Mouse (Mus musculus): ENCODE results near the gene Otud7b. TPM values are rescaled to one million over a fixed set of nuclear protein-coding genes. Genes with fewer than 3 reads are reported as not detected.
A peak's percentile ranks its signal among the peaks of the same experiment; 100 is the strongest.

The Otud7b gene
- polyA plus RNA-seq, 1 experiment from 2014 or later: 24.7 TPM

GRCm38 (mm10) chr3:96069046-96069445 lies 35.3 kb upstream of the Otud7b start:
- no peaks in the 10 kb centered on the region; the same call in 1 of the 2 replicates for H3K4me1 ChIP-seq
- H3K4me3 ChIP-seq: no peak overlapping the region
- 92% methylated on average over 6 of the region's 6 CpGs for WGBS
- no peaks in the 10 kb centered on the region for H3K36me3 ChIP-seq
- H3K4me2 ChIP-seq: no peak overlapping the region
- no peak overlapping the region for H3K27ac ChIP-seq
- H3K27me3 ChIP-seq: no peaks in the 10 kb centered on the region
- no peak overlapping the region for H3K9ac ChIP-seq
- no peaks in the 10 kb centered on the region for H3K9me3 ChIP-seq
- ATAC-seq (ENCODE audit: insufficient number of reproducible peaks, low FRiP score, low TSS enrichment, low read depth): no peak

GRCm38 (mm10) chr3:96069542-96069941 lies 34.8 kb upstream of the Otud7b start:
- Histone ChIP-seq H3K9ac (no peak overlapping the region), H3K27me3 (no peaks in the 10 kb centered on the region), H3K27ac (no peak overlapping the region), H3K4me3 (no peak overlapping the region), H3K4me2 (no peak overlapping the region), H3K36me3 (no peaks in the 10 kb centered on the region), H3K9me3 (no peaks in the 10 kb centered on the region), H3K4me1 (no peaks in the 10 kb centered on the region; the same call in 1 of the 2 replicates)
- no peak for ATAC-seq (ENCODE audit: insufficient number of reproducible peaks, low FRiP score, low TSS enrichment, low read depth)
- WGBS: 50% methylated on average over 1 of the region's 1 CpGs

GRCm38 (mm10) chr3:96070241-96070640 lies 34.1 kb upstream of the Otud7b start:
- WGBS: 76% methylated on average over 4 of the region's 4 CpGs
- ATAC-seq (ENCODE audit: insufficient number of reproducible peaks, low FRiP score, low TSS enrichment, low read depth): no peak

GRCm38 (mm10) chr3:96072921-96073486 lies 31.3 kb upstream of the Otud7b start:
- ATAC-seq (ENCODE audit: insufficient number of reproducible peaks, low FRiP score, low TSS enrichment, low read depth): no peak
- Histone ChIP-seq H3K4me2 (no peak overlapping the region), H3K27me3 (no peaks in the 10 kb centered on the region), H3K9ac (no peak overlapping the region), H3K36me3 (no peaks in the 10 kb centered on the region), H3K27ac (peak overlapping the region; percentile 2; the same call in 1 of the 2 replicates), H3K4me3 (no peak overlapping the region), H3K4me1 (no peaks in the 10 kb centered on the region), H3K9me3 (no peaks in the 10 kb centered on the region)
- WGBS: 66% methylated on average over 12 of the region's 12 CpGs

More at GRCm38 (mm10) chr3:96070241-96070640, 34.1 kb upstream of the Otud7b start:
- H3K27me3 ChIP-seq: no peaks in the 10 kb centered on the region
- no peak overlapping the region for H3K4me2 ChIP-seq
- H3K4me1 ChIP-seq: no peaks in the 10 kb centered on the region; the same call in 1 of the 2 replicates
- H3K27ac ChIP-seq: no peak overlapping the region
- H3K4me3 ChIP-seq: no peak overlapping the region
- no peak overlapping the region for H3K9ac ChIP-seq
- H3K36me3 ChIP-seq: no peaks in the 10 kb centered on the region
- no peaks in the 10 kb centered on the region for H3K9me3 ChIP-seq

GRCm38 (mm10) chr3:96078066-96078465 lies 26.3 kb upstream of the Otud7b start:
- 71% methylated on average over 6 of the region's 6 CpGs for WGBS
- no peak overlapping the region for H3K4me2 ChIP-seq
- no peaks in the 10 kb centered on the region for H3K27me3 ChIP-seq
- no peak overlapping the region for H3K9ac ChIP-seq
- no peak overlapping the region for H3K4me3 ChIP-seq
- no peaks in the 10 kb centered on the region for H3K36me3 ChIP-seq
- H3K4me1 ChIP-seq: no peaks in the 10 kb centered on the region
- no peak overlapping the region for H3K27ac ChIP-seq
- ATAC-seq (ENCODE audit: insufficient number of reproducible peaks, low FRiP score, low TSS enrichment, low read depth): no peak
- no peaks in the 10 kb centered on the region for H3K9me3 ChIP-seq

- ATAC-seq (ENCODE audit: insufficient number of reproducible peaks, low FRiP score, low TSS enrichment, low read depth): no peak
- WGBS: 41% methylated on average over 3 of the region's 3 CpGs
- H3K4me1 ChIP-seq: no peaks in the 10 kb centered on the region
These were observed 25.6 kb upstream of the Otud7b start for GRCm38 (mm10) chr3:96078711-96079110.

GRCm38 (mm10) chr3:96081006-96081405 lies 23.3 kb upstream of the Otud7b start:
- H3K9ac ChIP-seq: no peak overlapping the region
- no peak overlapping the region for H3K27ac ChIP-seq
- no peaks in the 10 kb centered on the region for H3K27me3 ChIP-seq
- H3K4me2 ChIP-seq: no peak overlapping the region
- no peak for ATAC-seq (ENCODE audit: insufficient number of reproducible peaks, low FRiP score, low TSS enrichment, low read depth)
- H3K36me3 ChIP-seq: no peaks in the 10 kb centered on the region
- no peaks in the 10 kb centered on the region for H3K4me1 ChIP-seq
- no peak overlapping the region for H3K4me3 ChIP-seq
- WGBS: 61% methylated on average over 1 of the region's 1 CpGs
- no peaks in the 10 kb centered on the region for H3K9me3 ChIP-seq

More at GRCm38 (mm10) chr3:96078711-96079110, 25.6 kb upstream of the Otud7b start:
- H3K4me3 ChIP-seq: no peak overlapping the region
- no peak overlapping the region for H3K27ac ChIP-seq
- no peak overlapping the region for H3K9ac ChIP-seq
- H3K27me3 ChIP-seq: no peaks in the 10 kb centered on the region
- no peaks in the 10 kb centered on the region for H3K9me3 ChIP-seq
- H3K4me2 ChIP-seq: no peak overlapping the region
- no peaks in the 10 kb centered on the region for H3K36me3 ChIP-seq

- no peak overlapping the region for H3K27ac ChIP-seq
- H3K4me1 ChIP-seq: no peaks in the 10 kb centered on the region
- H3K4me3 ChIP-seq: no peak overlapping the region
- H3K4me2 ChIP-seq: no peak overlapping the region
- no peaks in the 10 kb centered on the region for H3K36me3 ChIP-seq
- 85% methylated on average over 4 of the region's 4 CpGs for WGBS
- no peaks in the 10 kb centered on the region for H3K27me3 ChIP-seq
- ATAC-seq (ENCODE audit: insufficient number of reproducible peaks, low FRiP score, low TSS enrichment, low read depth): no peak
- no peak overlapping the region for H3K9ac ChIP-seq
- H3K9me3 ChIP-seq: no peaks in the 10 kb centered on the region
These were observed 22.7 kb upstream of the Otud7b start for GRCm38 (mm10) chr3:96081650-96082049.

GRCm38 (mm10) chr3:96082100-96082499 lies 22.2 kb upstream of the Otud7b start:
- 85% methylated on average over 2 of the region's 2 CpGs for WGBS
- no peak overlapping the region for H3K27ac ChIP-seq
- no peak overlapping the region for H3K4me2 ChIP-seq
- H3K27me3 ChIP-seq: no peaks in the 10 kb centered on the region
- no peak for ATAC-seq (ENCODE audit: insufficient number of reproducible peaks, low FRiP score, low TSS enrichment, low read depth)
- H3K9me3 ChIP-seq: no peaks in the 10 kb centered on the region
- H3K4me1 ChIP-seq: no peaks in the 10 kb centered on the region
- no peak overlapping the region for H3K9ac ChIP-seq
- H3K4me3 ChIP-seq: no peak overlapping the region
- no peaks in the 10 kb centered on the region for H3K36me3 ChIP-seq

- H3K36me3 ChIP-seq: no peaks in the 10 kb centered on the region
- no peak overlapping the region for H3K27ac ChIP-seq
- no peak overlapping the region for H3K4me3 ChIP-seq
- no peak overlapping the region for H3K4me2 ChIP-seq
- no peaks in the 10 kb centered on the region for H3K4me1 ChIP-seq
- ATAC-seq (ENCODE audit: insufficient number of reproducible peaks, low FRiP score, low TSS enrichment, low read depth): no peak
- H3K27me3 ChIP-seq: no peaks in the 10 kb centered on the region
- no peaks in the 10 kb centered on the region for H3K9me3 ChIP-seq
- H3K9ac ChIP-seq: no peak overlapping the region
- 73% methylated on average over 15 of the region's 15 CpGs for WGBS
These were observed 21.4 kb upstream of the Otud7b start for GRCm38 (mm10) chr3:96082714-96083508.

- Histone ChIP-seq H3K4me3 (no peak overlapping the region), H3K9ac (no peak overlapping the region), H3K4me2 (no peak overlapping the region), H3K4me1 (no peaks in the 10 kb centered on the region), H3K36me3 (no peaks in the 10 kb centered on the region), H3K27me3 (no peaks in the 10 kb centered on the region), H3K27ac (no peak overlapping the region), H3K9me3 (no peaks in the 10 kb centered on the region)
- 83% methylated on average over 10 of the region's 10 CpGs for WGBS
- no peak for ATAC-seq (ENCODE audit: insufficient number of reproducible peaks, low FRiP score, low TSS enrichment, low read depth)
These were observed 20.1 kb upstream of the Otud7b start for GRCm38 (mm10) chr3:96084146-96084755.

GRCm38 (mm10) chr3:96087219-96087618 lies 17.1 kb upstream of the Otud7b start:
- 71% methylated on average over 2 of the region's 2 CpGs for WGBS
- no peak overlapping the region for H3K4me3 ChIP-seq
- no peak overlapping the region for H3K4me2 ChIP-seq
- no peaks in the 10 kb centered on the region for H3K9me3 ChIP-seq
- no peaks in the 10 kb centered on the region for H3K27me3 ChIP-seq
- no peak for ATAC-seq (ENCODE audit: insufficient number of reproducible peaks, low FRiP score, low TSS enrichment, low read depth)
- H3K27ac ChIP-seq: no peak overlapping the region
- H3K36me3 ChIP-seq: no peaks in the 10 kb centered on the region
- H3K4me1 ChIP-seq: no peaks in the 10 kb centered on the region
- no peak overlapping the region for H3K9ac ChIP-seq

Measured in limb, embryonic 15.5 days (tissue).